8 mouse cellular contexts compared by ENCODE assay signal in genomic region chr12:81630915-81631660, GRCm38 (mm10). TPM values are rescaled to one million over a fixed set of nuclear protein-coding genes. Genes with fewer than 3 reads are reported as not detected.
A peak's percentile ranks its signal among the peaks of the same experiment; 100 is the strongest.
DNase-seq lines count a peak whose midpoint lies in the region; ATAC-seq and TF ChIP-seq lines count a peak whose summit lies in the region.

Ttc9 (plus strand) TSS chr12:81631249.

- peak within 1 kb of the TSS; percentile 97 for H3K4me2 ChIP-seq in embryonic facial prominence, embryonic 13.5 days
- H3K4me2 ChIP-seq in heart, embryonic 16.5 days (ENCODE audit: low read depth, low read length) = peak within 1 kb of the TSS; percentile 97
- peak within 1 kb of the TSS; percentile 85 for H3K4me2 ChIP-seq in lung, embryonic 14.5 days

- no peak for TF ChIP-seq CTCF in E14TG2a.4 (conservative IDR thresholded peaks at IDR 0.05; ENCODE audit: low read length)
- TF ChIP-seq CTCF in lung, embryonic 14.5 days (IDR thresholded peaks at IDR 0.05; ENCODE audit: low read depth) = no peak

- peak; percentile 61 for DNase-seq in adrenal gland, postnatal 25 days
- DNase-seq in layer of hippocampus, postnatal 10 days (ENCODE audit: low spot score in 2 of 2) = peak; percentile 69 to 72
- DNase-seq in lung, embryonic 14.5 days = peak; percentile 59
- peak; percentile 36 to 62 for DNase-seq in right cerebral cortex, adult 2 months (ENCODE audit: low spot score in 2 of 2)
- no peak for DNase-seq in thymus, postnatal 14 days

- H3K4me1 ChIP-seq in E14TG2a.4 (replicated peaks; ENCODE audit: low read depth, low read length) = peaks cover 22% of the 10 kb centered on the region
- H3K4me1 ChIP-seq in embryonic facial prominence, embryonic 13.5 days = peaks cover 12% of the 10 kb centered on the region; the same call in 1 of the 2 replicates
- H3K4me1 ChIP-seq in heart, embryonic 16.5 days (ENCODE audit: control insufficient read depth, insufficient read depth, low read length) = 0 out of 2 replicates have a peak, but pooled peaks cover 2% of the 10 kb centered on the region
- H3K4me1 ChIP-seq in lung, embryonic 14.5 days (ENCODE audit: insufficient read depth) = 0 out of 2 replicates have a peak, but pooled peaks cover 3% of the 10 kb centered on the region

- no peak within 1 kb of the TSS for H3K27ac ChIP-seq in embryonic facial prominence, embryonic 13.5 days
- no peak within 1 kb of the TSS for H3K27ac ChIP-seq in heart, embryonic 16.5 days (ENCODE audit: low read length)
- H3K27ac ChIP-seq in lung, embryonic 14.5 days (ENCODE audit: low read depth) = peak within 1 kb of the TSS; percentile 69

- ATAC-seq in embryonic facial prominence, embryonic 13.5 days (ENCODE audit: insufficient number of reproducible peaks, insufficient read depth, low FRiP score, low TSS enrichment, low read depth) = 0 out of 2 replicates have a peak, but pooled peaks have one; percentile 26
- peak; percentile 49 for ATAC-seq in heart, embryonic 16.5 days (replicated peaks; ENCODE audit: extremely low read depth, insufficient read depth, low FRiP score)
- peak; percentile 73 for ATAC-seq in lung, embryonic 14.5 days (ENCODE audit: insufficient read depth)

- no peaks in the 10 kb centered on the region for H3K36me3 ChIP-seq in E14TG2a.4 (ENCODE audit: insufficient read depth, low read length)
- no peaks in the 10 kb centered on the region for H3K36me3 ChIP-seq in embryonic facial prominence, embryonic 13.5 days
- no peaks in the 10 kb centered on the region for H3K36me3 ChIP-seq in heart, embryonic 16.5 days (ENCODE audit: control insufficient read depth, insufficient read depth)
- no peaks in the 10 kb centered on the region for H3K36me3 ChIP-seq in lung, embryonic 14.5 days (ENCODE audit: insufficient read depth)

- H3K4me3 ChIP-seq in E14TG2a.4 (replicated peaks; ENCODE audit: low read length) = peak within 1 kb of the TSS; percentile 93
- peak within 1 kb of the TSS; percentile 62 for H3K4me3 ChIP-seq in embryonic facial prominence, embryonic 13.5 days
- peak within 1 kb of the TSS; percentile 64 for H3K4me3 ChIP-seq in heart, embryonic 16.5 days (ENCODE audit: low read length)
- H3K4me3 ChIP-seq in lung, embryonic 14.5 days (ENCODE audit: low read depth, low read length) = peak within 1 kb of the TSS; percentile 49

- under 1% methylated on average over 77 of the region's 82 CpGs for WGBS in embryonic facial prominence, embryonic 13.5 days
- WGBS in heart, embryonic 16.5 days = under 1% methylated on average over 56 of the region's 82 CpGs
- under 1% methylated on average over 82 of the region's 82 CpGs for WGBS in lung, embryonic 14.5 days

- peak within 1 kb of the TSS; percentile 68 for H3K9ac ChIP-seq in embryonic facial prominence, embryonic 13.5 days
- H3K9ac ChIP-seq in heart, embryonic 16.5 days (ENCODE audit: low read length) = peak within 1 kb of the TSS; percentile 71
- peak within 1 kb of the TSS; percentile 62 for H3K9ac ChIP-seq in lung, embryonic 14.5 days

- peaks cover 72% of the 10 kb centered on the region for H3K27me3 ChIP-seq in E14TG2a.4 (ENCODE audit: insufficient read depth, low read length)
- peaks cover 78% of the 10 kb centered on the region for H3K27me3 ChIP-seq in embryonic facial prominence, embryonic 13.5 days
- peaks cover 46% of the 10 kb centered on the region for H3K27me3 ChIP-seq in heart, embryonic 16.5 days (ENCODE audit: control insufficient read depth, insufficient read depth, low read length)
- peaks cover 31% of the 10 kb centered on the region for H3K27me3 ChIP-seq in lung, embryonic 14.5 days (ENCODE audit: insufficient read depth, low read length)

- no peaks in the 10 kb centered on the region for H3K9me3 ChIP-seq in E14TG2a.4 (ENCODE audit: low read length)
- no peaks in the 10 kb centered on the region for H3K9me3 ChIP-seq in embryonic facial prominence, embryonic 13.5 days
- H3K9me3 ChIP-seq in heart, embryonic 16.5 days (replicated peaks; ENCODE audit: control insufficient read depth, low read length) = no peaks in the 10 kb centered on the region
- no peaks in the 10 kb centered on the region for H3K9me3 ChIP-seq in lung, embryonic 14.5 days (ENCODE audit: low read depth, low read length)

RNA-seq across cellular contexts. Expression of gene Ttc9, which starts in this region (rescaled TPM):
- 3.1 and 4.3 TPM in 2 replicates for total RNA-seq in adrenal gland, postnatal 25 days (2021)
- 1.8 and 2.2 TPM in 2 replicates for polyA plus RNA-seq in embryonic facial prominence, embryonic 13.5 days (2015; fragmentation: Nextera tagmentation; extraction: Ambion mirVana)
- 4.0 and 4.5 TPM in 2 replicates for polyA plus RNA-seq in heart, embryonic 16.5 days (2015; fragmentation: Nextera tagmentation; extraction: Ambion mirVana)
- 10 to 100 TPM; 65.3 to 65.5 TPM for total RNA-seq in layer of hippocampus, postnatal 10 days (2021)
- polyA plus RNA-seq in lung, embryonic 14.5 days (2014; fragmentation: Nextera tagmentation; extraction: Ambion mirVana) = 6.1 and 6.2 TPM in 2 replicates

Comparison
In these comparisons a context has a peak if more than half of its experiments do, and no peak if none do; other contexts are left out.
1. RNA of gene Ttc9 (total RNA-seq): 65.3 to 65.5 TPM in layer of hippocampus, postnatal 10 days; 3.1 to 4.3 TPM in adrenal gland, postnatal 25 days; every median in the first group is over 10 times any median in the second.
2. Peak in every context shown above with its lines, with median percentiles within 50 percentile points of each other: H3K4me3 ChIP-seq, ATAC-seq, H3K4me2 ChIP-seq and H3K9ac ChIP-seq.